Mouse (Mus musculus): ENCODE results near the gene Krtap16-1.

Krtap16-1 gene

DNA sequence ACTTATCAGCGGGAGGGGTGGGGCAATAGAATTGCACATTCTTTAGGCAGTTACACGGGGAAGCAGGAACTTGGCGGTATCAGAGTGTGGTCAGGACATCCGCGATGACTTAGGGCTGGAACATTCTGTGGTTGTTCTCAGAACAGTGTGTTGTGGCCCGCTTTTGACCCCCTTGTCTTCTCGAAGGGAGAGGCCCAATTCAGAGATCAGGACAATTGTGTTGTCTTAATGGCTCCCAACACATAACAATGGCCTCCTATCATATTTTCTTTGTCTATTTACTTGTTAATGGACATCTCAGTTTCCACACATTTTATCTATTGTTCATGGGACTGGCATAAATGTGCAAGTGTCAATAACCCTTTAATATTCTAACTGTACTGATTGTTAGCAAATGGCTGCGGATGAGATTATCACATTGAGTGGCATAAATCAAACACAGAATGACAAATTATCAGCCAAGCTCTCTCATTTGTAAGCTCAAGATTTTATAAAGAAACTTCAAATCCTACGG lies 48.6 kb downstream of the Krtap16-1 start:
- DNase-seq: no peak

DNA sequence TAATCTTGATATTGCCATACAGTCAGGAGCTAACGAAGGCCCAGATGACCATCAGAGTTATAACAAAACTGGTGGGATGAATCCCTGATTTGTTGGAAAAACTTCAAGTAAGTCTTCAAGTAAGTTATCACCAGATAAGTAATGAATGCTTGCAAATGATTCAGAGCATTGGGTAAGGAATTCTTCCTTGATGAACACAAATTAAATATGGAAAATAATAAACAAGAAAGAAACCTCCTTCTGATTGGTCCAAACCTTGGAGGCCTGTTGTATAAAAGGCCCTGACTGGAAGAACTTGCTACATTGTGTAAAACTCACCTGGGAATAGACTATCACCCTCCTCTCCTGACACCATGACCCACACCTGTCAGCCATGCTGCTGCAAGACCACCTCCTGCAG lies 50.4 kb downstream of the Krtap16-1 start, which contains the start of gene Krtap31-2:
Krtap31-2 (plus strand) TSS at position 301 of the 400 bp plus-strand sequence.
- DNase-seq: no peak
